Mouse (Mus musculus) spleen, adult 10 weeks (tissue): ENCODE measurements around the gene Ap5z1. TPM values are rescaled to one million over a fixed set of nuclear protein-coding genes. Genes with fewer than 3 reads are reported as not detected.

Experiments used
- polyA plus RNA-seq: library from polyadenylated mRNA; stranded (reverse); fragments of 350-450 nt; fragmentation: Illumina TruSeq; extraction: RNeasy Lipid Tissue Mini Kit (QIAGEN cat#74804); gene quantifications from one replicate; pipeline ENCODE4 v1.2.3, GENCODE M21; 2015; ENCODE audit warnings: low replicate concordance; ENCODE audit not compliant: insufficient read depth

Gene Ap5z1
- polyA plus RNA-seq: 11.6 TPM

DNA sequence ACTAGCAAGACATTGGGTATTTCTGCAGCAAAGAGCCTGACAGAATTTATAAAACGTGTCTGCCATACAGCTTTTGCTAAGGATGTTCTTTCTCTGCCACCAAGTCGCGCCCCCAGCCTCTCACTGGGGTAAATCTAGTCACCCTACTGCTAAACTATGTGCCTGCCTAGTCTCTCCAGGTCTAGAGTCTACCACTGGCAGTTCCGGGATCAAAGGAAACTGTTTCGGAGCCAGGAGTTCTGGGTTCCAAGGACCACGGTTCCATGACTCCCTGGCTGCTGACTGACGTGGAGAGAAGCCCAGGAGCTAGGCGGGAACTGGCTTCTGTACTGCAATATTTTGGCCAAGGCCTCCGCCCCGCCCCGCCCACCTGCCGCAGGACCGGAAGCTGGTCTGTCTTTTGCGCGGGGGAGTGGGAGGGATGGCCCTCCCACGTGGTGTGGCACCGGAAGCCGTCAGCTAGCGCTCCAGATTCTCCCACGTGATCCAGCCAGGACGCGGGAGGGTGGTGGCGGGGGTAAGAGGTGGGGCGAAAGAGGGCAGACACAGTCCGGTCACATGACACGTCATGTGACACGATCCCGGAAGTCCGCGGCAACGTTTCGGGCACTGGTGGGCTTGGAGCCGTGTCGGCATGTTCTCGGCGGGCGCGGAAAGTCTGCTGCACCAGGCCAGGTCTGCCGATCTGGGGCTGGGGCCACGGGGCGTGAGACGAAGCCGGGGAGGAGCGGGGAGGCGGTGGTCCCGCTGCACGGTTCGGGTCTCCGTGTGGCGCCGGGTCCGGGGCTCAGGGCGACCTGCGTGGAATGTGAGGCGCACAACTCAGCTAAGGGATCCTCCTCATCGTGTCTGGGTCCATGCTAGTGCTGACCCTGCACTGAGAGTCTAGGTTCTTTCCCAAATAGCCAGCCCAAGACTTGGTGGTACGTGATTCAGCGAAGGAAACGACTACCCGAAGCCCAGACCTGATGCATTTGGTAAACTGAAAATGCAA, at the start of gene Ap5z1:
Ap5z1 (plus strand) TSS at position 484 of the 994 bp plus-strand sequence.

Other genes with a start within 250 kb of the Ap5z1 start
- 25.3 TPM for gene Foxk1, start 62.4 kb upstream of the Ap5z1 start, polyA plus RNA-seq
- gene Papolb, start 66.1 kb downstream of the Ap5z1 start, polyA plus RNA-seq: not detected
- 0.29 TPM for gene Radil, start 87.2 kb downstream of the Ap5z1 start, polyA plus RNA-seq
- not detected for gene Mmd2, start 144.9 kb downstream of the Ap5z1 start, polyA plus RNA-seq
- gene Wipi2, start 163.8 kb downstream of the Ap5z1 start, polyA plus RNA-seq: 42.7 TPM
- 2.5 TPM for gene Slc29a4, start 228.6 kb downstream of the Ap5z1 start, polyA plus RNA-seq